Mouse (Mus musculus) heart, embryonic 14.5 days (tissue): ENCODE measurements around the gene E130114P18Rik. TPM values are rescaled to one million over a fixed set of nuclear protein-coding genes. Genes with fewer than 3 reads are reported as not detected.

Experiments used
- ATAC-seq: fragments of 200-750 bp; cut with Nextera tagmentation; 2 replicates; pipeline ENCODE4 v1.8.0; 2017; ENCODE audit warnings: low read depth, moderate TSS enrichment; ENCODE audit not compliant: insufficient number of reproducible peaks, insufficient read depth, low FRiP score
- H3K27ac ChIP-seq, 2 experiments: fragments of 200-500 bp in 1 of 2; fragments of 300-500 bp in 1 of 2; sonication (generic) in 1 of 2; replicated peaks in 1 of 2; 2 replicates each; pipeline ENCODE4 v1.5.1; 2012 to 2014; ENCODE audit warnings: low read depth in 2 of 2, low read length in 2 of 2, control low read depth in 1 of 2, mild to moderate bottlenecking in 1 of 2, mixed read lengths in 1 of 2; ENCODE audit not compliant: control insufficient read depth in 1 of 2, insufficient read depth in 1 of 2
- H3K27me3 ChIP-seq: fragments of 300-500 bp; sonication (generic); 2 replicates; pipeline ENCODE4 v1.6.1; 2014; ENCODE audit warnings: mild to moderate bottlenecking, low read length, control low read depth; ENCODE audit not compliant: control insufficient read depth, insufficient read depth
- H3K36me3 ChIP-seq: fragments of 300-500 bp; sonication (generic); 2 replicates; pipeline ENCODE4 v1.6.1; 2014; ENCODE audit warnings: mild to moderate bottlenecking, control low read depth, low read length, mixed read lengths; ENCODE audit not compliant: control insufficient read depth, insufficient read depth
- H3K4me1 ChIP-seq, 2 experiments: fragments of 200-500 bp in 1 of 2; fragments of 300-500 bp in 1 of 2; sonication (generic) in 1 of 2; 2 replicates each; pipeline ENCODE4 v1.6.1; 2012 to 2014; ENCODE audit warnings: low read length in 2 of 2, control low read depth in 1 of 2, mixed read lengths in 1 of 2; ENCODE audit not compliant: control insufficient read depth in 2 of 2, insufficient read depth in 2 of 2
- H3K4me2 ChIP-seq: fragments of 300-500 bp; sonication (generic); 2 replicates; pipeline ENCODE4 v1.6.1; 2014; ENCODE audit warnings: mild to moderate bottlenecking, low read length
- H3K4me3 ChIP-seq, 2 experiments: fragments of 200-500 bp in 1 of 2; fragments of 300-500 bp in 1 of 2; sonication (generic) in 1 of 2; 2 replicates each; pipeline ENCODE4 v1.5.1; 2012 to 2014; ENCODE audit warnings: low read length in 2 of 2, mild to moderate bottlenecking in 2 of 2, control low read depth in 1 of 2, low read depth in 1 of 2, moderate library complexity in 1 of 2; ENCODE audit not compliant: control insufficient read depth in 1 of 2, insufficient read depth in 1 of 2
- H3K9ac ChIP-seq: fragments of 300-500 bp; sonication (generic); 2 replicates; pipeline ENCODE4 v1.6.1; 2014; ENCODE audit warnings: mild to moderate bottlenecking, low read length
- H3K9me3 ChIP-seq: fragments of 300-500 bp; sonication (generic); 2 replicates; pipeline ENCODE4 v1.6.1; 2016; ENCODE audit warnings: low read length, control low read depth; ENCODE audit not compliant: control insufficient read depth
- WGBS: fragments of 180-500 bp; shearing (Covaris S2); extraction: QIAGEN DNeasy Blood & Tissue Kit; methylation state at CpG from one replicate; pipeline ENCODE4 v1.1.7; 2014; 5-methylcytosine and 5-hydroxymethylcytosine counted together
- polyA plus RNA-seq: library from polyadenylated mRNA; unstranded; fragments of >200 nt; fragmentation: Nextera tagmentation; extraction: Ambion mirVana; gene quantifications from 2 replicates; pipeline ENCODE4 v1.2.1, GENCODE M21; 2014

E130114P18Rik gene
- polyA plus RNA-seq, 1 experiment from 2014 or later = 0.59 TPM

DNA sequence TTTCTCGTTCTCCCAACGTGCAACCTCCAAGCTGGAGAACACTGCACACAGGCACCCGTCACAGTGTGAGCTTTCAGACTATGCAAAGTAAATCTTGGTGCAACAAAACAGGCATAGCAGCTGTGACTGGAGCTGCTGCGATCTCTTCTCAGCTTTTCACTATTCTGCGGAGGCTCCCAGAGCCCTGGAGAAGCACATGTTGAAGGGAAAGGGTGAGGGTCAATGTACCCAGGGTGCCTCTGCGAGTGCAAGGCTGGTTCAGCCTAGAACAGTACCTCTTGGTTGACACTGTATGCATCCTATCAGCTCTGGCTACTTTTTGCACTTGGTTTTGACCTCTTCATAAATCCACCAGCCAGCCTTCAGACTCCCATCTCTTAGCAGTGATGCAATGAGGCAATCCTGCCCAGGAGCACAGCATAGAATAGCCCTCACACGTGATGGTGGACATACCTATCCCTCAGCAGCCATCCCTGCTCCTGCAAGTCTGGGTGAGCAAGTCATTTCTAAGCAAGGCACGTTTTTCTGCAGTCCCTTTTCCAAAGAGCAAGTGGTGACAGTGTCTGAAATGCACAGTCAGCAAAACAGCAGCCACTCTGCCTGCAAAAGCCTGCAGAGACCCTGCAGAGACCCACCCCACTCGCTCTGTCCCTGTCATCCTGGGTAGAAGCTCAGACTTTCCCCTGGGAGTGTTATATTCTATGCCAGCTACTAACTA lies 67.7 kb downstream of the E130114P18Rik start:
- H3K4me1 ChIP-seq = peaks cover 3 to 5% of the 10 kb centered on the region in 2 experiments; a peak in 3 of 4 replicates
- no peak overlapping the region for H3K4me3 ChIP-seq
- no peak for ATAC-seq
- no peak overlapping the region for H3K9ac ChIP-seq
- no peak overlapping the region for H3K4me2 ChIP-seq
- no peaks in the 10 kb centered on the region for H3K9me3 ChIP-seq
- H3K27me3 ChIP-seq = no peaks in the 10 kb centered on the region
- no peak overlapping the region for H3K27ac ChIP-seq
- 61% methylated on average over 9 of the region's 9 CpGs for WGBS
- no peaks in the 10 kb centered on the region for H3K36me3 ChIP-seq

- Histone ChIP-seq H3K4me2 (no peak overlapping the region), H3K27ac (no peak overlapping the region), H3K9ac (no peak overlapping the region), H3K4me1 (no peaks in the 10 kb centered on the region; a peak in 1 of 4 replicates), H3K27me3 (no peaks in the 10 kb centered on the region), H3K36me3 (no peaks in the 10 kb centered on the region), H3K4me3 (no peak overlapping the region), H3K9me3 (no peaks in the 10 kb centered on the region)
- ATAC-seq = no peak
- WGBS = 70% methylated on average over 22 of the region's 22 CpGs
Observed at GRCm38 (mm10) chr4:97707373-97708152, 70.3 kb downstream of the E130114P18Rik start.

DNA sequence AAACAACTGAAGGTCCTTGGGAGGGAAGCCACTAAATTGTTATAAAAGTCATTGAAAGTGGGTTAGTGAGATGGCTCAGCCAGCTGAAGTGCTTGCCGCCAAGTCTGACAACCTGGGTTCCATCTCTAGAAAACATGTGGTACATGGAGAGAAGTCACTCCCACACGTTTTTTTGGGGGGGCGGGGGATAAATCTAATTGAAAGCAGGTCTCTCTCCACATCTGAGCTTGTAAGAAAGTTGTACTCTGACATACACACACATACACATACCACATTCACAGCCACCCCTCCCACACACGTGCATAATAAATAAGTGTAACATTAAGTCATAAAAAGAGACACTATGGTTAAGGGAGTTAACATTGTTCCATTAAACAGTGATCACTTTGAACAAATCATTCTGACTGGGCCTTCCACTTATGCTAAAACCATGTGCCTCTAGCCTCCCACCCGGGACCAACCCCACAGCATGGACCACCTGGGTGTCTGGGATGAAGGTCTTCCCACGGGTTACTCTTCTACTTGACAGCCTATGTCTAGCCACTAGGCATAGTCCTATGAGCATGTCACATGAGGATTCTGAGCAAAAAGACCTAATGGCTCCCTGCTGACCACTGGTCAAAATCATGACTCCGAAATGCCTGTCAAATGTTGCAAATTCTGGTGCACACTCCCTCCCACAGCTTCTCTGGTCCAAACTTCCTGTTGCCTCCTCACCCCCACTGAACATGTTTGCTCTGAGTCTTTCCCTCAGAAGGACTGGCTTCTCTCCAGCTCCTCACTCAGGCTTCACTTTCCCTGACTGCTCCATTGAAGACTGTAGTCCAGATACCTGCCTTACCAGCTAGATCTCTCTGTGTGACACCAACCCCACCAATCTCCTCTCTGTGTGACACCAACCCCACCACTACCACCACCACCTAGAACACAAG lies 80.9 kb downstream of the E130114P18Rik start:
- H3K27me3 ChIP-seq = no peaks in the 10 kb centered on the region
- H3K27ac ChIP-seq = no peak overlapping the region
- WGBS = 74% methylated on average over 7 of the region's 7 CpGs
- H3K36me3 ChIP-seq = no peaks in the 10 kb centered on the region
- H3K9me3 ChIP-seq = no peaks in the 10 kb centered on the region
- no peak overlapping the region for H3K4me3 ChIP-seq
- peaks cover 0 to 3% of the 10 kb centered on the region in 2 experiments; a peak in 1 of 4 replicates for H3K4me1 ChIP-seq
- H3K4me2 ChIP-seq = no peak overlapping the region
- no peak for ATAC-seq
- no peak overlapping the region for H3K9ac ChIP-seq

- Histone ChIP-seq H3K9ac (no peak overlapping the region), H3K9me3 (no peaks in the 10 kb centered on the region), H3K4me1 (peaks cover 0 to 3% of the 10 kb centered on the region in 2 experiments; a peak in 1 of 4 replicates), H3K4me3 (no peak overlapping the region), H3K27ac (no peak overlapping the region), H3K36me3 (no peaks in the 10 kb centered on the region), H3K4me2 (no peak overlapping the region), H3K27me3 (no peaks in the 10 kb centered on the region)
- 65% methylated on average over 7 of the region's 7 CpGs for WGBS
- no peak for ATAC-seq
Observed at GRCm38 (mm10) chr4:97695414-97696040, 82.4 kb downstream of the E130114P18Rik start.

DNA sequence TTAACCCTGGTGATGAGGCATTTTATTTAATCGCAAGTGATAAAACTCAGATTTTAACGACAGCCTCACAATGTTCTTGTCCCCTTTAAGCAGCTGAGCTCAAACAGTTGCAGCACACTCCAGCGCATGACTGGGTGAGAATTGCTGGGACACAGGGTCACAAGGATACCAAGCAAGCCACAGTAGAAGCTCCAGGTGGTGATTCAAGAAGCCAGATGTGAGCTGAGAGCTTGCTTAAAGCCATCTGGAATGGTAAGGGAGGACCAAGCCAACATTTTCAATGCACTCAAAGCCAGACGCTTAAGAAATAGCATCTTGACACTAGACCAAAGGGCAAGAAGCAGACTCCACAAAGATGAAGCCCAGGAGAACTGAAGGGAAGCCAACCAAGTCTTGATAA lies 83.9 kb downstream of the E130114P18Rik start:
- H3K4me1 ChIP-seq = peaks cover 0 to 5% of the 10 kb centered on the region in 2 experiments; a peak in 2 of 4 replicates
- no peak for ATAC-seq
- no peak overlapping the region for H3K27ac ChIP-seq
- no peaks in the 10 kb centered on the region for H3K36me3 ChIP-seq
- H3K27me3 ChIP-seq = no peaks in the 10 kb centered on the region
- H3K4me2 ChIP-seq = no peak overlapping the region
- 74% methylated on average over 4 of the region's 4 CpGs for WGBS
- H3K9me3 ChIP-seq = no peaks in the 10 kb centered on the region
- H3K9ac ChIP-seq = no peak overlapping the region
- H3K4me3 ChIP-seq = no peak overlapping the region

GRCm38 (mm10) chr4:97693054-97693453 lies 84.8 kb downstream of the E130114P18Rik start:
- 86% methylated on average over 4 of the region's 4 CpGs for WGBS
- Histone ChIP-seq H3K36me3 (no peaks in the 10 kb centered on the region), H3K27me3 (no peaks in the 10 kb centered on the region), H3K9me3 (no peaks in the 10 kb centered on the region), H3K27ac (no peak overlapping the region), H3K4me1 (peaks cover 0 to 5% of the 10 kb centered on the region in 2 experiments; a peak in 2 of 4 replicates), H3K4me2 (no peak overlapping the region), H3K4me3 (no peak overlapping the region), H3K9ac (no peak overlapping the region)
- no peak for ATAC-seq

DNA sequence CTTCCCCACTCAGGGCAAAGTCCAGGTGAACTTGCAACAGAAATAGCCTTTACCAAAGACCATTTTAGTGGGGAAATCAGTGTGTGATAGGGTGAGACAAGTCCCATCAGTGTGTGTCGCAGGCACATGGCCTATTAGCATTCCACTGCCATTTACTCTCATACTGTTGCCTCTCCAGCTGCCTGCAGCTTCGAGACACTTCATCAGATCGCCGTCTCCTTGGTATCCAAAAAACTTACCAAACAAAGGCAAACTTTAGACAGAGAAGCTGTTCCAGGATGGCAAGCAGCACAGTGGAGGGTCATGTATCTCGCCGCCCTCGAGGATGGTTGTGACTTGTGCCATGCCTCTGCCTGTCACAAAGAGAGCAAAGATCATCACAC lies 87.5 kb downstream of the E130114P18Rik start:
- Histone ChIP-seq H3K9me3 (no peaks in the 10 kb centered on the region), H3K27me3 (no peaks in the 10 kb centered on the region), H3K9ac (no peak overlapping the region), H3K36me3 (no peaks in the 10 kb centered on the region), H3K4me3 (no peak overlapping the region), H3K4me1 (peaks cover 0 to 4% of the 10 kb centered on the region in 2 experiments; a peak in 1 of 4 replicates), H3K4me2 (no peak overlapping the region), H3K27ac (peak overlapping the region; percentile 3 to 50; a peak in 3 of 4 replicates)
- ATAC-seq = no peak; the same call in 1 of the 2 replicates
- WGBS = 74% methylated on average over 7 of the region's 7 CpGs
